Mouse (Mus musculus) G1E (cell line): ENCODE data around the gene Rab31. TPM values are rescaled to one million over a fixed set of nuclear protein-coding genes. Genes with fewer than 3 reads are reported as not detected.
"Not testable (repeated sequence)": the region's sequence is repeated elsewhere in the genome, so short reads cannot be mapped to it uniquely, and the experiment has no call there.

ENCODE experiments used
- ATAC-seq: 2 replicates; pipeline ENCODE4 v1.8.0; 2016; ENCODE audit warnings: mild to moderate bottlenecking; ENCODE audit not compliant: insufficient number of reproducible peaks, poor library complexity, low FRiP score, severe bottlenecking; ENCODE audit errors: extremely low read depth
- DNase-seq: peaks from one replicate; pipeline ENCODE4 v3.0.0; 2012; ENCODE audit warnings: low spot score
- H3K27me3 ChIP-seq: 2 replicates; pipeline ENCODE4 v1.6.1; 2012; ENCODE audit warnings: mild to moderate bottlenecking, low read length, inconsistent platforms; ENCODE audit not compliant: insufficient read depth
- H3K36me3 ChIP-seq: replicated peaks from 2 replicates; pipeline ENCODE3; 2012; ENCODE audit warnings: mild to moderate bottlenecking, inconsistent platforms
- H3K4me1 ChIP-seq: 2 replicates; pipeline ENCODE4 v1.6.1; 2012; ENCODE audit warnings: low read depth, low read length, inconsistent platforms, mixed read lengths; ENCODE audit not compliant: insufficient read depth
- H3K4me3 ChIP-seq: 2 replicates; pipeline ENCODE4 v1.5.1; 2012; ENCODE audit warnings: low read depth, mild to moderate bottlenecking, inconsistent platforms, low read length, moderate library complexity, mixed read lengths
- H3K9me3 ChIP-seq: replicated peaks from 2 replicates; pipeline ENCODE4 v1.6.1; 2012; ENCODE audit warnings: inconsistent platforms
- CTCF ChIP-seq: IDR thresholded peaks from 2 replicates; pipeline ENCODE4 v1.5.1; 2012; ENCODE audit warnings: low read depth, low read length, inconsistent platforms, mixed read lengths
- GATA1 ChIP-seq: IDR thresholded peaks from 2 replicates; pipeline ENCODE4 v1.6.1; 2012; ENCODE audit warnings: borderline replicate concordance, low read length, inconsistent platforms, mixed read lengths
- GATA2 ChIP-seq: IDR thresholded peaks from 2 replicates; pipeline ENCODE4 v1.6.1; 2012; ENCODE audit warnings: low read depth, low read length, inconsistent platforms, borderline replicate concordance
- POLR2AphosphoS5 ChIP-seq: IDR thresholded peaks from 2 replicates; pipeline ENCODE4 v1.6.1; 2012; ENCODE audit warnings: low read depth, low read length, inconsistent platforms; ENCODE audit not compliant: insufficient replicate concordance
- TAL1 ChIP-seq: conservative IDR thresholded peaks from 2 replicates; pipeline ENCODE4 v1.6.1; 2012; ENCODE audit warnings: low read depth, low read length, inconsistent platforms, mixed read lengths
- polyA plus RNA-seq: library from polyadenylated mRNA; stranded (reverse); fragments of >175 nt; gene quantifications from 2 replicates; pipeline ENCODE4 v1.2.3, GENCODE M21; 2012
- total RNA-seq, 2 experiments: library from RNA; stranded (forward) in 1 of 2; stranded (reverse) in 1 of 2; fragments of 200-1000 nt in 1 of 2; fragments of >200 nt in 1 of 2; fragmentation: Nextera tagmentation in 1 of 2; gene quantifications; 2 replicates each; pipeline ENCODE4 v1.2.3; 2014 to 2017

Gene Rab31
- total and polyA plus RNA-seq, 3 experiments = 0.20 to 1.7 (median 1.6) TPM

- TF ChIP-seq CTCF = no peak
- no peak for TF ChIP-seq GATA1
- no peak for TF ChIP-seq POLR2AphosphoS5
- TF ChIP-seq TAL1 = no peak
- no peak for TF ChIP-seq GATA2
- Histone ChIP-seq H3K4me1 (no peaks in the 10 kb centered on the region), H3K9me3 (no peaks in the 10 kb centered on the region), H3K36me3 (no peaks in the 10 kb centered on the region), H3K27me3 (peaks cover 6% of the 10 kb centered on the region), H3K4me3 (no peak overlapping the region)
- ATAC-seq = no peak
- DNase-seq = no peak
Observed at GRCm38 (mm10) chr17:65629943-65630342, 142.6 kb downstream of the Rab31 start.

GRCm38 (mm10) chr17:65628823-65629532 lies 143.6 kb downstream of the Rab31 start:
- H3K27me3 ChIP-seq, H3K4me3 ChIP-seq, ATAC-seq: not testable (repeated sequence)

GRCm38 (mm10) chr17:65626301-65626700 lies 146.3 kb downstream of the Rab31 start:
- TF ChIP-seq GATA2 (no peak), TAL1 (no peak), POLR2AphosphoS5 (no peak), CTCF (no peak), GATA1 (no peak)
- H3K9me3 ChIP-seq = no peaks in the 10 kb centered on the region
- no peak for ATAC-seq

More at GRCm38 (mm10) chr17:65628823-65629532, 143.6 kb downstream of the Rab31 start:
- not testable (repeated sequence) for H3K36me3 ChIP-seq, H3K9me3 ChIP-seq, DNase-seq, H3K4me1 ChIP-seq

GRCm38 (mm10) chr17:65625563-65625962 lies 147.0 kb downstream of the Rab31 start:
- H3K4me1 ChIP-seq = no peaks in the 10 kb centered on the region
- H3K4me3 ChIP-seq = no peak overlapping the region
- peaks cover 8% of the 10 kb centered on the region; the same call in 1 of the 2 replicates for H3K27me3 ChIP-seq
- no peak for DNase-seq
- H3K9me3 ChIP-seq = no peaks in the 10 kb centered on the region
- TF ChIP-seq CTCF (no peak), GATA1 (no peak), TAL1 (no peak), GATA2 (no peak), POLR2AphosphoS5 (no peak)
- H3K36me3 ChIP-seq = no peaks in the 10 kb centered on the region
- ATAC-seq = no peak

More at GRCm38 (mm10) chr17:65626301-65626700, 146.3 kb downstream of the Rab31 start:
- Histone ChIP-seq H3K4me3 (no peak overlapping the region), H3K27me3 (peaks cover 8% of the 10 kb centered on the region; the same call in 1 of the 2 replicates), H3K4me1 (no peaks in the 10 kb centered on the region), H3K36me3 (no peaks in the 10 kb centered on the region)
- DNase-seq = no peak

GRCm38 (mm10) chr17:65623130-65623529 lies 149.4 kb downstream of the Rab31 start:
- H3K36me3 ChIP-seq = no peaks in the 10 kb centered on the region
- H3K4me3 ChIP-seq = no peak overlapping the region
- ATAC-seq (no peak), DNase-seq (no peak)
- no peaks in the 10 kb centered on the region for H3K9me3 ChIP-seq
- peaks cover 8% of the 10 kb centered on the region; the same call in 1 of the 2 replicates for H3K27me3 ChIP-seq
- TF ChIP-seq GATA1 (no peak), TAL1 (no peak), CTCF (no peak), GATA2 (no peak), POLR2AphosphoS5 (no peak)
- H3K4me1 ChIP-seq = no peaks in the 10 kb centered on the region

GRCm38 (mm10) chr17:65618431-65618830 lies 154.1 kb downstream of the Rab31 start:
- Histone ChIP-seq H3K27me3 (peaks cover 4% of the 10 kb centered on the region; the same call in 1 of the 2 replicates), H3K9me3 (no peaks in the 10 kb centered on the region), H3K4me1 (peaks cover 16% of the 10 kb centered on the region), H3K4me3 (no peak overlapping the region), H3K36me3 (no peaks in the 10 kb centered on the region)
- TF ChIP-seq POLR2AphosphoS5 = no peak
- no peak for TF ChIP-seq TAL1
- TF ChIP-seq GATA1 = no peak
- TF ChIP-seq GATA2 = no peak
- no peak for TF ChIP-seq CTCF
- DNase-seq = no peak
- ATAC-seq = no peak

- H3K4me1 ChIP-seq = peaks cover 23% of the 10 kb centered on the region
- no peak for ATAC-seq
- no peak overlapping the region for H3K4me3 ChIP-seq
- H3K36me3 ChIP-seq = no peaks in the 10 kb centered on the region
- no peak for DNase-seq
- no peaks in the 10 kb centered on the region for H3K9me3 ChIP-seq
- H3K27me3 ChIP-seq = peaks cover 4% of the 10 kb centered on the region; the same call in 1 of the 2 replicates
- no peak for TF ChIP-seq POLR2AphosphoS5
- no peak for TF ChIP-seq GATA2
- no peak for TF ChIP-seq CTCF
- TF ChIP-seq TAL1 = no peak
- no peak for TF ChIP-seq GATA1
Observed at GRCm38 (mm10) chr17:65615678-65616077, 156.9 kb downstream of the Rab31 start.
